Mouse (Mus musculus) testis, adult 2 months (tissue): ENCODE data around the gene Ripply3. TPM values are rescaled to one million over a fixed set of nuclear protein-coding genes. Genes with fewer than 3 reads are reported as not detected.

Experiments
- H3K27ac ChIP-seq: fragments of 200-500 bp; 2 replicates; pipeline ENCODE4 v1.5.1; 2012; ENCODE audit warnings: low read depth, low read length; ENCODE audit not compliant: control insufficient read depth, insufficient read depth
- H3K27me3 ChIP-seq: fragments of 200-500 bp; 2 replicates; pipeline ENCODE4 v1.6.1; 2012; ENCODE audit warnings: mild to moderate bottlenecking, low read length, moderate library complexity; ENCODE audit not compliant: control insufficient read depth, insufficient read depth
- H3K36me3 ChIP-seq: fragments of 200-500 bp; 2 replicates; pipeline ENCODE4 v1.6.1; 2012; ENCODE audit warnings: mild to moderate bottlenecking, low read length; ENCODE audit not compliant: control insufficient read depth, insufficient read depth
- H3K4me1 ChIP-seq: fragments of 200-500 bp; 2 replicates; pipeline ENCODE4 v1.6.1; 2012; ENCODE audit warnings: low read length; ENCODE audit not compliant: control insufficient read depth, insufficient read depth
- H3K4me3 ChIP-seq: fragments of 200-500 bp; 2 replicates; pipeline ENCODE4 v1.5.1; 2012; ENCODE audit warnings: low read depth, mild to moderate bottlenecking, low read length, moderate library complexity, mixed read lengths; ENCODE audit not compliant: control insufficient read depth
- CTCF ChIP-seq: fragments of 200-500 bp; IDR thresholded peaks from 2 replicates; pipeline ENCODE4 v1.5.1; 2012; ENCODE audit warnings: low read depth, mild to moderate bottlenecking, inconsistent platforms, low read length, moderate library complexity; ENCODE audit not compliant: control insufficient read depth, insufficient read depth, insufficient replicate concordance
- POLR2A ChIP-seq: fragments of 200-500 bp; IDR thresholded peaks from 2 replicates; pipeline ENCODE4 v1.6.1; 2012; ENCODE audit warnings: low read depth, mild to moderate bottlenecking, inconsistent platforms, low read length, moderate library complexity; ENCODE audit not compliant: control insufficient read depth
- polyA plus RNA-seq: library from polyadenylated mRNA; depleted of rRNA; stranded (reverse); fragments of >200 nt; gene quantifications from 2 replicates; pipeline ENCODE4 v1.2.3, GENCODE M21; 2012; rRNA removed

Gene Ripply3
- 0.06 TPM in 1 of 2 replicates, not detected in the other for polyA plus RNA-seq

- TF ChIP-seq POLR2A (no peak), CTCF (no peak)
- peak within 1 kb of the TSS; percentile 73 for H3K4me3 ChIP-seq
- H3K36me3 ChIP-seq = no peaks in the 10 kb centered on the region
- peaks cover 10% of the 10 kb centered on the region; the same call in 1 of the 2 replicates for H3K27me3 ChIP-seq
- peaks cover 14% of the 10 kb centered on the region for H3K4me1 ChIP-seq
- no peak within 1 kb of the TSS for H3K27ac ChIP-seq
Measured at GRCm38 (mm10) chr16:94327781-94328711, at the start of gene Ripply3. Ripply3 (plus strand) TSS chr16:94328420.

- Histone ChIP-seq H3K27ac (no peak overlapping the region), H3K4me1 (no peaks in the 10 kb centered on the region), H3K36me3 (no peaks in the 10 kb centered on the region), H3K4me3 (no peak overlapping the region), H3K27me3 (no peaks in the 10 kb centered on the region)
- TF ChIP-seq POLR2A (no peak), CTCF (no peak)
Measured at GRCm38 (mm10) chr16:94283972-94284371, 44.2 kb upstream of the Ripply3 start.

GRCm38 (mm10) chr16:94287826-94288225 lies 40.4 kb upstream of the Ripply3 start:
- TF ChIP-seq POLR2A (no peak), CTCF (no peak)
- Histone ChIP-seq H3K4me3 (no peak overlapping the region), H3K27ac (no peak overlapping the region), H3K4me1 (peaks cover 2% of the 10 kb centered on the region), H3K36me3 (no peaks in the 10 kb centered on the region), H3K27me3 (no peaks in the 10 kb centered on the region)

- TF ChIP-seq POLR2A (no peak), CTCF (no peak)
- Histone ChIP-seq H3K4me1 (peaks cover 2% of the 10 kb centered on the region), H3K27me3 (no peaks in the 10 kb centered on the region), H3K4me3 (peak overlapping the region; percentile 89), H3K36me3 (no peaks in the 10 kb centered on the region), H3K27ac (peak overlapping the region; percentile 32)
Measured at GRCm38 (mm10) chr16:94289138-94290072, 38.8 kb upstream of the Ripply3 start.

- no peaks in the 10 kb centered on the region for H3K27me3 ChIP-seq
- H3K36me3 ChIP-seq = no peaks in the 10 kb centered on the region
- H3K4me1 ChIP-seq = peaks cover 2% of the 10 kb centered on the region
- peak overlapping the region; percentile 89 for H3K4me3 ChIP-seq
- TF ChIP-seq CTCF = no peak
- TF ChIP-seq POLR2A = peak; percentile 23; the same call in 1 of the 2 replicates
- peak overlapping the region; percentile 12 for H3K27ac ChIP-seq
Measured at GRCm38 (mm10) chr16:94290073-94290999, 37.9 kb upstream of the Ripply3 start.

- peaks cover 2% of the 10 kb centered on the region for H3K4me1 ChIP-seq
- H3K36me3 ChIP-seq = no peaks in the 10 kb centered on the region
- TF ChIP-seq CTCF (no peak), POLR2A (no peak)
- no peak overlapping the region for H3K4me3 ChIP-seq
- H3K27me3 ChIP-seq = no peaks in the 10 kb centered on the region
- no peak overlapping the region for H3K27ac ChIP-seq
Measured at GRCm38 (mm10) chr16:94291141-94291540, 37.1 kb upstream of the Ripply3 start.
